Mouse (Mus musculus): Measurements from ENCODE around the gene Atp5k.

Atp5k gene

DNA sequence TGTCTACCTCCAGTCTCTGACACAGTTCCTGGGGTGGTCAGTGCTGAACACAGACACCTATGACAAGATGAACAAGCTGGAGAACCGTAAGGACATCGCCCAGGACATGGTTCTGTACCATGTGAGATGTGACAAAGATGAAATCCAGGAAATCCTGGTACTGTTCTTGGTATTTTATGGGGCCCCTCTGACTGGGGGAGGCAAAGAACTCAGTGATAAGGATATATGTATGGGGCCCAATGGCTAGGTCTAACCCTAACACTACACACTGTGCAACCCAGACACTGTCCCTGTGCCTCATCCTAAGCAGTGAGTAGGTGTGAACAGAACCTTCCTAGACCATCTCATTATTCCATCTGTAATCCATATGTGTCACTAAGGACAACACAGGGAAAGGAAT, 10.8 kb downstream of the Atp5k start:
- DNase-seq: no peak

DNA sequence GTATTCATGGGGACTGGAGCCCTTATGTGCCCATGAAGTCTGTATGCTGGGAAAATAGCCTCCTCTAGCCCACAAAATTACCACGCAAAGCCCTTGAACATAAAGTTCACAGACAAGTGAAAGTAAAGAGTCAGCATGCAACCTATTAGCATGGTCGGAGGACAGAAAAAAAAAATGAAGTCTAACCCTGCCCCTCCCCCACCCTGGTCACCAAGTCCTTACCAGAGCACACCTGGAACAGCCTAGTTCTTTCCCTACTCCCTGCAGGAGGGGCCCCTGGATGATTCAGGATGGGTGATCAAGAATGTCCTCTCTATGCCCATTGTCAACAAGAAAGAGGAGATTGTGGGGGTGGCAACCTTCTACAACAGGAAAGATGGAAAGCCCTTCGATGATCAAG, 11.5 kb downstream of the Atp5k start:
- DNase-seq: no peak

DNA sequence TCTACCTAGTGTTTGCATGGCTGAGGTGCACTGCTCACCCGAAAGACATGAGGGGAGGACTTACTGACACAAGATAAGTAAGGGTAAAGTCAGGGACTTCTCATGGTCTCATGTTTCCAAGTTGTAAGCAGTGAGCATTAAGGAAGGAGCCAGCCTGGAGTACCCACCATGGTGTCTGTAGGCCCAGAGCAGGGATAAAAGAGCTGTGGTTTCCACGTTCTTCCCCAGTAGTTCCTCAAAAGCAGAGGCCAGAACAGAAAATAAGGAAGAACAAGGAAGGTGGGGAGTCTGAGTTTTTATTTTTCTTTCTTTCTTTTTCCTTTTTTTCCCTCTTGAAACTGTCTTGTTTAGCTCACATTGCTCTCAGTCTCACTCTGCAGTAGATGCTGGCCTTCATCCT, 19.5 kb downstream of the Atp5k start:
- DNase-seq: no peak

DNA sequence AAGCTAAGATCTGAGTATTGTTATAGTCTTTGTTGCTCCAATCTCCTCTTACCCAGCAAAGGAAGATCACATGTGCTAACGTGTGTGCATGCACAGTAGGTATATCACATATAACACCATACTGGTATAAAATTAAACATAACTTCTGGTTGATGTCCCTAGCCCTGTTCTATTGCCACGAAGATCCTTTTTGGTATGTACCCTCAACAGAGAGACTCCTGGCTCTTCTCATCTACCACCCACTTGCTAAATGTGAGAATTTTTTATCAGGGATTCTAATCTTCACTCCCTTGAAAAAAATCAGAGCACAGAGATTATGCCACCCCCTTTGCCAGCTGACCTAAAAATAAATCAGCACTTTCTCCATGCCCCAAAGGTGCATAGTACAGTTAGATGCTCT, 27.3 kb downstream of the Atp5k start:
- DNase-seq: no peak

DNA sequence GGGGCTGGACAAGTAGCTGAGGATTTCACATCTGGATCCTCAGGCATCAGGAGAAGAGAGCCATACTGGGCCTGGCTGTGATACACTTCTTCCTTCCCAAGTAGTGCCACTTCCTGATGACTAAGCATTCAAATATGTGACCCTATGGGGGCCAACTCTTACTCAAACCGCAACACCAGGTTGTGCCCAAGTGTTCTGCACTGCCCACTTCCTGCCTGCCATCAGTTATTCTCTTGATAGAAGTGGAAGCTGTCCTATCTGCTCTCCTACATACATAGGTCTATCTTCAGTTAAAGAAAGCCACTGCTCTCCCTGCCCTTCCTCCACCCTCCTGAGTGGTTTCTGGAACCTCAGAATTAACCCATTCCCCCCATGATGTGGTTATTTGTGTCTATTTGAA, 28.8 kb downstream of the Atp5k start:
- no peak for DNase-seq

DNA sequence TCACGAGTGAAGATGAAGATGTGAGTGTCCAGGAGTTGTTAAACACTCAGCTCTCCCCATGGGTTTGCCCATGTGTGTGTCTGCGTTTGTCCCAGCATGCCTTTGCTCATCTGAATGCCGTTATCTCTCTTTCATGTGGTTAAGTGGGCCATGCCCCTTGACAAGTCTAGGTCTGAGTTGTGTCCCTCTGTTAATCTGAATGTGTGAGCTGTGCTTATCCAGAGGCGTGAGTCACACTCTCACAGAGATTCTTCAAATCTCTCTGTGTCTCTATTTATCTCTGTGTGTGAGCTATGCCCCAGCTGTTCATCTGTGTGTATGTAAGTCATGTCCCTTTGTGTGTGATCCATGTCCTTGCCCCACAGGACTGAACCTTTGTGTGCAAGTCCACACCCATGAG, 30.8 kb downstream of the Atp5k start:
- DNase-seq: no peak

DNA sequence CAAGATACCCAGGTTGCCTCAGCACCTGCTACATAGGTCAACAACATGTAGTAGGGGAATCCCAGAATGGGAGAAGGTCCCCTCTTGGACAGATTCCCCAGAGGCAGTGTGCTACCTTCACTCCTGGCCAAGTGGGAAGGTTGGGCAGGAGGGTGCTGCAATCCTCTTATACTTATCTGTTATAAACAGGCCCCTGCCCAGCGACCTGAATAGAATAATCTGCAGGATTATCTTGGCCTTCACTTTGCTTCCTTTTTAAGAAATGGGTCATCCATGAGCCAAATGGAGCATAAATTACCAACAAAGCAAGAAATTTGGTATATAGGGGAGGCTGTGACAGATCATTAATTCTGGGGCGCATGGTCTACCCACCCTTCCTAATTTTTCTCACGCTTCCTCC, 44.5 kb downstream of the Atp5k start:
- DNase-seq: no peak

DNA sequence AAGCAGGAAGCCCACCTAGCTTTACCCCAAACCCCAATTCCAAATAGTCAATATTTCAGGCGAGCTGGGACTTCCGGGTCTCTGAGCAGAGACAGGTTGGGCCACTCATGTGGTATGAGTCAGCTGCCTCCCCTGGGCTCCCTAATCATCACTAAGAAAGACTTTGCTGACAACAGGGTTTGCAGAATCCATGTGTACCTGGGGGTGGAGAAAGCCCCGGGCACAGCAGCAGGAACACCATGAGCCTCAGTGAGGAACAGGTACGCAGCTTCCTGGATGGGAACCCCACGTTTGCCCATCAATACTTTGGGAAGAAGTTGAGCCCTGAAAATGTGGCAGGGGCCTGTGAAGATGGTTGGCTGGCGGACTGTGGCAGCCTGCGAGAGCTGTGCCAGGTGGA, 46.0 kb downstream of the Atp5k start, which contains the start of gene Pde6b:
Gene Pde6b (plus strand): TSS at position 191 of the 400 bp plus-strand sequence.
- DNase-seq: no peak

DNA sequence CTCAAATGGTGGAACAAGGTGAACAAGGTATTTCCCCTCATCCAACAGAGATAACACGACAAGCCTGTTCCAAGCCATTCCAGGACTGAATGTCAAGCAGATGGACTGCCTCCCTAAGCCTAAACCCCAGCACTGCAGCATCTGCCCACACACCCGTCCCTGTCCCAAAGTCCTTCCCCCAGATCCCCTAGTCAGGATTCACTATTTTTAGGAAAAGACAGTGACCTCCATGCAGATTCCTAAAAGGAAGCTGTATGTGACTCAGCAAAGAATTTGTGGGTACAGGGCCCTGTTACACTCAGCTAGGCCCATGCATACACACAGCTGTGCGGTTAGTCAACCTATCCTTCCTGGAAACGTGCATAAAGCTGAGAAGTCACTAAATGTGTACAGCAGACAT, 47.8 kb downstream of the Atp5k start:
- no peak for DNase-seq

DNA sequence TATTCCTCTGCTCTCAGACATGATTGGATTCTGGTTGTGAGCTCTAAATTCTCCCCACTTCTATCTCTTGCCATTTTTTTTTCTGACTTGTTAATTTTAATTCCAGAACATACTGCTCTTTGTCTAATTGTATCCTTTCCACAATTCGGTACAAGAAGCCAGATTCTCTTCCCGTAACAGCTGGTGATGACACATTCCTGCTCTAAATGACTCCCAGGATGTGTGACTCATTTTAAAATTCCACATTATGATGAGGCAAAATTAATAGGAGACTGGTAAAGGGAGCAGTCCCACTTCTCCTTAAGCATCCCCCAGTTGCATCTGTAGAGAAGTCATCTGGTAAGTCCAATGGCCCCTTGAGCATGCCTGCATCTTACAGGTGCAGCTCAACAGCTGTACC, 48.6 kb downstream of the Atp5k start:
- DNase-seq: no peak
